Mouse (Mus musculus) adipocyte (in vitro differentiated cells): Measurements from ENCODE around the gene Arfgap3.
"Not testable (repeated sequence)": the region's sequence is repeated elsewhere in the genome, so short reads cannot be mapped to it uniquely, and the experiment has no call there.

Experiments
- DNase-seq: peaks from one replicate; pipeline ENCODE4 v3.0.0-alpha.2; 2016; ENCODE audit warnings: low spot score

Arfgap3 gene

DNA sequence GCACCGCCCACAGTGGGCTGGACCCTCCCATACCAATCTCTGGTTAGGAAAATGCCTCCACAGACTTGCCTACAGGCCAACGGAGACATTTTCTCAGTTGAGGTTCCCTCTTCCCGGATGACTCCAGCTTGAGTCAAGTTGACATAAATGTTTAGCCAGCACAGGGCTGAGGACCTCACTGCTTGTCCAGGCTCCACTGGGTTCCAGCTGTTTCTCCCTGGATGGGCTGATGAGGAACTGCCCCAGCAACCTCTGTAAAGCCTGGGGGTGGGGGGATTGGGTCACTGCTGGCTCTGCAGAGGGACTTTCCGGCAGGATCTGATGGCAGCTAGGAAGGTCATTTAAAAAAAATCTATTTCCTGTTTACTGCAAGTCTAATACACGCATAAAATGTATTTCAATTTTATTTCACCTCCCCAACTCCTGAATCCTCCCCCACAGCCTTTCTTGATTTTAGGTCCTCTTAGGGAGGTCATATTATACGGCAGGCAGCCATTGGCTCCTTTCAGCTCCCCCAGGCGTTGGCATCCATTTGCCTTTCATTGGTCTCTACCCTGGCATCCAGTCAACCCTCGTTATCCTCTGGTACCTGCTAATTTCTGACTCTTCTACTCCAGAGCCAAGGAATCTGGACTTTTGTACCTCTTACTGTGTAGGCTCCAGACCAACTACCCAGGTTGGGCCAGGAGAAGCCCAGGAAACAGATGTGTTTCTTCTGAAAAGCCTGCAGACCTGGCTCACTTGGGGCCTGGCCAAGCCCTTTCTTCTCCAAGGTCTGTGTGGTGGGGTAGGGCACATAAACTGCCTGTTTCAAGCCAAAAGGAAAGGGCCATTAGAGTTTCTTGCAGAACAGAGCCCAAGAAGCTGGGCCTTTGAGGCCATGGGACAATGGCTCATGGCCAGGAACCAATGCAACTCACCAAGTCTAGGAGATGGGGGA, 56.1 kb downstream of the Arfgap3 start:
- peak; percentile 57 for DNase-seq

DNA sequence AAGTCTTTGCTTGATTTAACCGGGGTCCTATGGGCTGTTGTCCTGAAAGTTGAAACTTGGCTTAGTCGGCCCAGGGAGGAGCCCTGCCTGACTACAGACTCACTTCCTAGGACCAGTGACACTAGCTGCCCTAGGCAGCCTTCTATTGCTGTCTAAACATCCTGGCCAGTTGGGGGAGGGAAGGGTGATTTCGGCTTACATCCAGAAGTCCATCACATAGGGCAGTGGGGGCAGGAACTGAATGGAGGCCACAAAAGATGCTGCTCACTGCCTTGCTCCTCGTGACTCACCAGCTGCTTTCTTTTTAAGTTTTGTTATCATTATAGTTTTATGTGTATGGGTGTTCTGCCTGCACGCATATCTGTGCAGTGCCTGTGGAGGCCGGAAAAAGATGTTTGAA, 56.9 kb downstream of the Arfgap3 start:
- no peak for DNase-seq

DNA sequence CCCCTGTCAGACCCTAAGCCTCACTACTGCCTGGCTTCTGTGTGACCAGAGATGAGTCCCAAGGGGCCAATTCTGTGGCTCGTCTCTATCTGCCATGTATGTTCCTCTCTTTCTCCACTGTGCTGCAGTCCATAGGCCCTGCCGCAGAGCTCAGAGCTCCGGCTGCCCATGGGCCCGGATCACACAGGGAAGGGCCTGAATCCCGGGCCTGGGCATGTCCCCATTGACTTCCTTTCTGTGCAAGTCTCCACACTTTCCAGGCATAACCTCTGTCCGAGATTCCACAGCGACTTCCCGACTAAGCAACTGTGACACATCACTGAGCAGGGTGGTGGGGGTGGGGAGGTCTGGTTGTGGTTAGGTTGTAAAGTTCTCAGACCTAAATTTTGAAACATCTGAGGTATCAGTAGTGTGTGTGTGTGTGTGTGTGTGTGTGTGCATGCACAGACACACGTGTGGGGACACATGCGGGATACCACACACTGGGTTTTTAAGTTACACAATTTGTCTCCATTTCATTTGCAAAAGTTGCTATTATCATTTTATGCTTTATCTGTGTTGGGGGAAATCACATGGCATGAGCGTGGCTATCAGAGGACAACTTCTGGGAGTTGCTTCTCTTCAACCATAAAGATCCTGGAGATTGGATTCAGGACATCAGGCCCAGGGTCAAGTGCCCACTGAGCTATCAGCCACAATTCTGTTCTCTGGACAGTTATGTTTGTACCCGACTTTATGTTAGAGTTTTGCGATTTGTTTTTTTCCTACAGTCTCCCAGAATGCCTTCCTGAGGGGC, 57.6 kb downstream of the Arfgap3 start:
- DNase-seq: peak; percentile 87

DNA sequence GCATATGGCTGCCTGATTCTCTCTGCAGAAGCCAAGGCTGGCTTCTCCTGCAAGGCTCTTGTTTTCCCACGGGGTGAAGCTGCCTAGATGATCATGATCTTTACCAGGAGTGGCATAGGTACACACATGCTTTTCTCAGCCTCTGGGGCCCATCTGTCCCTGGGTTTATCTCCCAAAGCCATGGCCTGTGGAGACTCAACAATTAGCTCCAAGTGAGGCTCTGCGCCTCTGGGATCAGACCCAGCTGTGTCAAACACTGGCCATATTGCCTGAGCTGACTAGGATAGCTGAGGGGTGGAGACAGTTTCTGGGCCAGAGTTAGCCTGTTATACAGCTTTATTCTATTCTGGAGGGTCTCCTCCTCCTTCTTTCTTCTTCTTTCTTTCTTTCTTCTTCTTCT, 59.1 kb downstream of the Arfgap3 start:
- peak; percentile 62 for DNase-seq

DNA sequence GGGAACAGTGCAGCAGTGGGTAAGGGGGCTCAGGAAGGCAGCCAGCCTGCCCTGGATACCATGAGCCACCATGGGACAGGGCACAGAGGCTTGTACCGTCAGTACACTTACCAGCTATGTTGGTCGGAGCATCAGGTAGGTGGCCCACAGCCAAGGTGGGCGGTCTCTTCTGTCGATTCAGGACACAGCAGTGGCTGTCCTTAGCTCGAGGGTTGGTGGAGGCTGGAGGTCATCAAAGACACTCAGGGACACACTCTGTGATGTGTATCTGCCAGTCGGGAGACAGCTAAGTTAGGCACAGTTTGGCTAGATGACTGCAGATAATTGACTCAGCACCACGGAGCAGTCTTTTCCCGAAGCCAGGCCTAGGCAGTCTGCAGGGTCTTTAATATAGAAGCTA, 65.2 kb downstream of the Arfgap3 start:
- no peak for DNase-seq

DNA sequence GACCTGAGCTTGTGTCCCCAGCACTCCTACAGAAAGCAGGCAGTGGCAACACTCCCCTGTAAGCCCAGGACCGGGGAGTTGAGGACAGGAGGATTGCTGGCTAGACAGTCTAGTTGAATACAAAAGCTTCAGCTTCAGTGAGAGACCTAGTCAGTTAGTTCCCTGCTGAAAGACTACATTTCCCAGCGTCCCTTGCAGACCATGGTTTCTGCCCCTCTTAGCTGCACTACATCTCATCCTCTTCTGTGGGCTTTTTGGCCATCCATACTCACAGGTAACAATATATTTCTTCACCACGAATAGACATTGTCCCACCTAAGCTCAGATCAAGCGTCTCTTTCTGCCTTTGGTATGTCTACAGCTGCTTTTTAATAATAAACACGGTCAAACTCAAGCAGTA, 67.7 kb downstream of the Arfgap3 start:
- DNase-seq: no peak

DNA sequence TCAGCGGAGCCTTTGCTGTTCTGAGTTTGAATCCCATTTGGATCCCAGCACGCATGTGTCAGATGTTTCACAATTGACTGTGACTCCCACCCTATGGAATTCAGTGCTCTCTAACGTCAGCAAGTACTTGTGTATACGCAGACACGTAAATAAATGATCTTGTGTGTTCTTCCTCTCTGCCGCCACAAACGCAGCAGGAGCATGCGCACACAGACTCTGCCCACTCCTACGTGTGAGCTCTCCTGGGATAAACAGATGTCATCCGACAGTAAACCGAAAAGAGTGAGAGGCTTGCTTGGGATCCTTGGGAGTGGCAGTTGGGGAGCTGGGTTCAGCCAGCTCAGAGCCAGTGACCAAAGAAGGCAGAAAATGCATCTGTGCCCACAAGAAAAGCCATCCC, 68.7 kb downstream of the Arfgap3 start:
- no peak for DNase-seq

DNA sequence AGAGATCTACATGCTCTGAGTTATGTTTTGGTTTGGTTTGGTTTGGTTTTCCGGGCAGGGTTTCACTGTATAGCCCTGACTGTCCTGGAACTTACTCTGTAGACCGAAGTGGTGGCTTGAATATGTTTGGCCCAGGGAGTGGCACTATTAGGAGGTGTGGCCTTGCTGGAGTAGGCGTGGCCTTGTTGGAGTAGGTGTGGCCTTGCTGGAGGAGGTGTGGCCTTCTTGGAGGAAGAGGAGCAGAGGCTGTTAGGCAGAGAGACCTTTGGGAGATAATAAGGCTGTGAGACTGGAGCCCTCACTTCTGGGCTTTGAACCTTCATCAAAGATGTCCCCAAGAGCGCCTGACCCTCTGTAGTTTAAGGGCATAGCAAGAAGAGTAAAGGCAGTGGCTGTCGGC, 71.5 kb downstream of the Arfgap3 start:
- no peak for DNase-seq

DNA sequence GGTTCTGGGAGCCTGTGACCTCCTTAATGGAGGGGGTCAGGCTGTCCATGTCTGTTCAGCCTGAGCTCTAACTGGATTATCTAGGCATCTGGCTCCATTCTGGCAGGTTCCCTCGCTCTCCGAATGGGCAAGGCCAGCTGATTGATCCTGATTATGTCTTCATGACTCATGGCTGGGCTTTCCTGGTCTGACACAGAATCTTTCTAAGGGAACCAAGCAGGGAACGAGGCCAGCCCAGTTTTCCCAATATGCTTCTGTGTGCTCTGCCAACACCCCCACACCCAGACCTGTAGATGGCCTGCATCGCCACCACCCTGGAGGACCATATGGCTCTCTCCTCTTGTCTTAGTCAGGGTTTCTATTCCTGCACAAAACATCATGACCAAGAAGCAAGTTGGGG, 72.6 kb downstream of the Arfgap3 start:
- DNase-seq: no peak

DNA sequence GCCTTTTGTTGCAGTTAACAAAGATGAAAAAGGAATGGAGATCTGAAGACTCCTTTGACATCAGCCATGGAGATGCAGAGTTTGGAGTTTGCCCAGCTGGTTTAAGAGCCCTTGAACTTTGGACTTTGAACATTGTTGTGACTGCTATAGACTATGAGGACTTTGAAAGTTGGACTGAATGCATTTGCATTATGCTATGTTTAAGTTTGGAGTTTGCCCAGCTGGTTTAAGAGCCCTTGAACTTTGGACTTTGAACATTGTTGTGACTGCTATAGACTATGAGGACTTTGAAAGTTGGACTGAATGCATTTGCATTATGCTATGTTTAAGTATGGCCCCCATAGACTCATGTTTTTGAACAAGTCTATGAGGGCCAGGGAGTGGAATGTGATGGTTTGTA, 75.8 kb downstream of the Arfgap3 start:
- DNase-seq: not testable (repeated sequence)

DNA sequence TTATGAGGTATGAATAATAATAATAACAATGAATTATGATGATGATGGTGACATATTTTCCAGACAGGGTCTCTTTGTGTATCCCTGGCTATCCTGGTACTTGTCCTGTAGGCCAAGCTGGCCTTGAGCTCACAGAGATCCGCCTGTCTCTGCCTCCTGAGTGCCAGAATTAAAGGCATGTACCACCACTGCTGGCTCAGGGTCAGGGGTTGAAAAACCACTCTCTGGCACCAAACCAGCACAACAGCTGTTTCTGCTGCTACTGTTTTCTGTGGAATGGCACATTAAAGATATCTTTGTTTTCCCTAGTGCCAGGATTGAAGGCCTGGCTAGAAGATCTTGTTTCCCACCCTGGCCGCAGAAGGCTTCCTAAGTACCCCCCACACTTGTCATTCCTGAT, 77.0 kb downstream of the Arfgap3 start:
- DNase-seq: no peak

DNA sequence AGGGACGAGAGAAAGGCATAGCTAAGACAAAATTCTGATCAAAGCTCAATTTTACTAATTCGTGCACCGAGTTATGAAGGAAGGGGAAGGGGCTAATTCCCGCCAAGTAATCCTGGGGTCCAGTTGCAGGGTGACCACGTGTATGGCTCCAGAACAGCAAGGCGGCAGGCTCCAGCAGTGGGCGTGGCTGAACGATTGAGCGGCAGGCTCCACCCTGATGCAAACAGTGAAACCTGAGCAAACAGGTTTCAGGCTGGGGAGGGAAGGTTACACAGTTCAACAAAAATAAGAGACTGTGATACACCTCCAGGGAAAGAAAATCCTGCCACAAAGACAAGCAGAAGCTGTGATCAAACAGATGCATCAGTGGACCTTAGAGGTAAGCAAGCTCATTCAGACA, 78.8 kb downstream of the Arfgap3 start:
- not testable (repeated sequence) for DNase-seq

DNA sequence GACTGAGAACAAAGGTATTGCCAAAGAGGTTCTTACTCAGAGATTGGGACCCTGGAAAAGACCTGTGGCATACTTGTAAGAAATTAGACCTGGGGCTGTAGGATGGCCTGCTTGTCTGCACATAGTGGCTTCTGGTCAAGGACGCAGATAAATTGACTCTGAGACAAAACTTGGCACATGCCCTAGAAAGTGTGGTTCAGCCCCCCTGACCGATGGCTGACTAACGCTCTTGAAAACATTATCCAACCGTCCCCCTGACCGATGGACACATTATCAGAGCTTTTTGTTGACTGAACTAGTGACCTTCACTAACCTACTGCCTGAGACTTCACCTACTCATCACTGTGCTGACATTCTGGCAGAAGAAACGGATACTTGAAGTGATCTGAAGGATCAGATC, 80.1 kb downstream of the Arfgap3 start:
- DNase-seq: not testable (repeated sequence)

DNA sequence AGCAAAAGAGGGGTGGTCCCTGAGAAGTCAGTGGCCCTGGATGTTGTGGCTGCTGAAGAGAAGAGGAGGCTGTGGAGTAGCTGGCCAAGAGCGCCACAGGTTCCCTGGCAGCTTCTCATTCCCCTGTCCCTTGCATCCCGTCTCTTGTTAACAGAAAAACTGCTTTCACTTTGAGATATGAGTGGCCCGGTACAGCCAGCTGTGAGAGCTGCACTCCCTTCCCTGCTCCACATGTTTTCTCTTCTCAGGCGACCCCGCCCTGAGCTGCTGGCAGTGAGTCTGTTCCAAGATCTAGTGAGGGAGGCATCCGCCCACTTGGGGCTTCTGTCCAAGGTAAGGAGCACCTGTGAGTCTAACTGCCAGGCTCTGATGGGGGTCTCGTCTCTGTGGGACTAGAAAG, 81.6 kb downstream of the Arfgap3 start:
- DNase-seq: not testable (repeated sequence)

DNA sequence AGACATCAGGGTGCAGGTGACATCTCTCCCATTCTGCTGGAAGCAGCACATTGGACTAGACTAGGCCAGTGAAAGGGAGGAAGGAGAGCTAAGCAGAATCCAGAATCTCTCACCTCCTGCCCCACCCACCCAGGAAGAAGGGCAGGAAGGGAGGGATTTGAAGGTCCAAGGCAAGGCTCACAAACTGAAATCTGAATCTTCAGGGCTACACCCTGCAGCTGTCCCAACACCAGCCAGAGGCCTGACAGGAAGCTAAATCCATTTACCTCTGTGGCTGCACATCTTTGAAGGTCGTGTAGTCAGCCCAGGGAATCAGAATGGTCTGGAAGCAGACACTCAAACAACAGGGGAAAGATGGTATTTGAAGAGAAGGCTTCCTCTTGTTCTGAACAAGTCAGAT, 84.8 kb downstream of the Arfgap3 start:
- DNase-seq: no peak

DNA sequence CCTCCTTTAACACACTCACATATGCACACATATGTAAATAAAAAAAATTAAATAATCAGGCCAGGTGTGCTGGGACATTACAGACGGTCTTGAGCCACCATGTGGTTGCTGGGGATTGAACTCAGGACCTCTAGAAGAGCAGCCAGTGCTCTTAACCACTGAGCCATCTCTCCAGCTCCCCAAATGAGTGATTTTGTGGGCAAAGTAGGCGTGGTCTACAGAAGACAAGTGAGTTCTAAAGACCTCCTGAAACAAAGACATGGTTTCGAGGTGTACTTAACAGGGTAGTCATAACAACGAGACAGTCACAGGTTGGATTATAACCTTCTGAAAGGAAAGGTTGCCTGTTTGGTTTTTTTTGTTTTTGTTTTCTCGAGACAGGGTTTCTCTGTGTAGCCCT, 86.6 kb downstream of the Arfgap3 start:
- DNase-seq: no peak

DNA sequence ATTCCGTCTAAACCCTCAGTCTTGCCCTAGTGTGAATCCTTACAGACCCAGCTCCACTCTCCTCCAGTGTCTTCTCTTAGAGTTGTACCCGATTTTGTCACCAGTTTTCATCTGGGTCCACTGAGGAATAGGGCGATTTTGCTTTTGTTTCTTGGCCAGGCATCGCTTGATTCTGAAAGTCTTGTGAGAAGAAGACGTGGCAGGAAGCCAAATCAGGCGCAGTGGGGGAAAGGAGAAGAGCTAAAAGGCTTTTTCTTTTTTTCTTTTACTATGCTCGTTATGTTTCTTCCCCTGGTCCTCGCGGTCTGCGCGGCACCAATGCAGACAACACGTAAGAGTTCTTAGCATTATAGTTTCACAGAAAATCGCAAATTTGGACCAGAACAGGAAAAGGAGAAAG, 92.1 kb downstream of the Arfgap3 start:
- DNase-seq: peak; percentile 86

DNA sequence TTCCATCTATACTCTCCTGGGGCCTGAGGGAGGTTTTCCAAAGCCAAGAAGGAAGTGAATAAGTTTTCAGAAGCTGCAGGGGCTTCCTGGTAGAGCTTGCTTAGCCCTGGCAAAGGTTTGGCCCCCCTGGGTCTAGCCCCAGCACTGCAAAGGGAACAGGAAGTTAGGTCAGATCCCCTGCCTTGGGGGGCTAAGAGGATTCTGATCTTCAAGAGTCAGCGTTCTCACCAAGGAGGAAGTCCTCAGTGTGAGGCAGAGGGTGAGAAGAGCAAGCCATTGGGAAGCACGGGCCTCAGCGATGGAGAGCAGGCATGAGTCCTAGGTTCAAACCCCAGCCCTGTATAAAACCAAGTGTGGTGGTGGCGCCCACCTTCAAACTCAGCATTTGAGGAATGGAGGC, 93.6 kb downstream of the Arfgap3 start:
- no peak for DNase-seq

DNA sequence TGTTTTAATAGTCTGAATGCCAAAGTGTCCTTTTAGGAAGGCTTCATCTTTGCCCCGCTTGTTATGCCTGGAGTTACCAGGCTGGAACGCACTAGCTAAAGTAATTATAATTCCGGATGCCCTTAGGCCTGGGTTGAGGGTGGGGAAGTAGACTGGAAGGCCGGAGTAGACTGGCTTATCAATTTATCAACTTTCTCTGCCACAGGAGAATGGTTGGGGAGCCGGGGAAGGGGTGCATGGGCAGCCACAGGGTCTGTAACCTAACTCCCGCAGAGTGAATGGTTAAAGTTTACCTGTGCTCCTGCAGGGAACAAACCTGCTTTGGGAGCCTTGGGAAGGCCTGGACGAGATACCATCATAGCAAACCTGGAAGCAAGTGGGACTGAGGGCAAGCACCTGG, 94.1 kb downstream of the Arfgap3 start:
- peak; percentile 50 for DNase-seq

DNA sequence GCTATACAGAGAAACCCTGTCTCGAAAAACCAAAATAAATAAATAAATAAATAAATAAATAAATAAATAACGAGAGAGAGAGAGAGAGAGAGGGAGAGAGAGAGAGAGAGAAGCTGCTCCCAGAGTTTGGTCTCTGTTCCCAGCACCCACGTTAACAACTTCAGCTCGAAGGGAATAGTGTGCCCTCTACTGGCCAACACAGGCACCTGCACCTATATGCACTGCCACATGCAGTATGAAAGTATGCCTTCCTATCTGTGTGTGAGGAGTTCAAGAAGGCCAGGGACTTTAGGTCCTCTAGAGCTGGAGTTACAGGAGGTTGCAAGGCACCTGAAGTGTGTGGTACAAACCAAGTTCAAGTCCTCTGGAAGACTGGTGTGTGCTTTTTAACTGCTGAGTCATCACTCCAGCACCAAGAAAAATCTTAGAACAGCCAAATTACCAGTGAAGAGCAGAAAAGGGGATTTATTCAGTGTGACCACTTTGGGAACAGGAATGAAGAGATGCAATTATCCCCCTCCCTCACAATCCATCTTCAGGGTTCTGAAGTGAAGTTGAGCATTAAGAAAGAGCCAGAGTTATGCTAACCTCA, 94.8 kb downstream of the Arfgap3 start:
- DNase-seq: no peak

DNA sequence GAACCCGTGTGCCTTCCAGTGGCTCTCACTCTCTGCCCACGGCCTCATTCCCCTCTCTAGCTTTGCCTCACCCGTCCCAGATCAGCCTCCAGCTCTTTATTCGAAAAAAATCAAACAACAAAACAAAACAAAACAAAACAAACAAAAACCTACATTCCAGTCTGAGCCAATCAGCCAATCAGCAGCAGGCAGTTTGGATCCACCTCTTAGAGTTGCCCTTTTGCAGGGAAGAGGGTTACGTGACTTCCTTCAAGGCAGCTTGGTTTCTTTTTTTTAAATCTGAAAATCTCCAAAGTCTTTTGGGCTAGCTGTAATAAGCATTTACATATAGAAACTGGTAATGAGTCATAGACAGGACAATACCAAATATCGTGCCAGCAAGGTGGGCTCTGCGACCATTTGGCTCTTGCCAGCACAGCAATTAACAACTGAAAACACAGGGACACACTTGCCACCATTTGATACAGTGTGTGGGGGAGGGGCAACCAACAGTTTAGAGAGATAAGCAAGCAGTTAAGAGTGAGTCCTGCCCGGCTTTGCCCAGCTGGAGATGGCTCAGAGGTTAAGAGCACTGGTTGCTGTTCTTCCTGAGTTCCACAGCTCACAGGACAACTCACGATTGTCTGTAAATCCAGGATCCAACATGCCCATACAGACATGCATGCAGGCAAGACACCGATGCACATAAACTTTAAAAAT, 95.5 kb downstream of the Arfgap3 start:
- DNase-seq: peak; percentile 60

DNA sequence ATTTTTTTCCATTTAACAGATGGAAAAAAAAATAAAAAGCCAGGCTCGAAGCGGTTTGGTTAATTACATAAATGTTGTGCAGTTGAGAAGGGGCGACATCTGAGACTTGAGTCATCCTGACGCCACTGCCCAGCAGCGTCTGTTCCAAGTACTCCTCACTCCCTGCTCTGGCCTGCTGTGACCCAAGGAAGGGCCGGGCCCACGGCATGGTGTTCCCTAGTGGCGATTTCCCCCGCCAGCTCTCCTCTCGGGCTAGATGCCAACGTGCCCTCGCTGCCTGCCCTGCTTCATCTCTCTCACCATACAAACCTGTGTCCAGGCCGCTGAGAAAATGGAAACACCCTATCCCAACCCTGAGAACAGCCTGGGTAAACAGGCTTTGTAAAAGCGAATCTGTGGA, 98.0 kb downstream of the Arfgap3 start:
- no peak for DNase-seq
